Mouse (Mus musculus): Measurements from ENCODE around the gene Zfp94. TPM values are rescaled to one million over a fixed set of nuclear protein-coding genes. Genes with fewer than 3 reads are reported as not detected.

Gene Zfp94
- total RNA-seq, 1 experiment = 5.4 TPM

- H3K9ac ChIP-seq (ENCODE audit: insufficient read depth, low read depth, low read length, poor library complexity, severe bottlenecking) = peak within 1 kb of the TSS; percentile 84
- in situ Hi-C loops (cut with MboI; ENCODE audit: low sequenced_read_pairs in 2 of 2, unreplicated experiment in 2 of 2) = no loop called here
- no peaks in the 10 kb centered on the region for H3K9me3 ChIP-seq (ENCODE audit: control insufficient read depth, insufficient read depth, low read depth, low read length)
- H3K4me1 ChIP-seq (ENCODE audit: control insufficient read depth in 2 of 2, insufficient read depth in 2 of 2, low read length in 2 of 2, poor library complexity in 1 of 2) = peaks cover 0 to 4% of the 10 kb centered on the region in 2 experiments; a peak in 2 of 4 replicates
- TF ChIP-seq ZC3H11A (IDR thresholded peaks at IDR 0.05; ENCODE audit: borderline replicate concordance, low read depth, low read length) = no peak
- peak; percentile 63; the same call in 1 of the 2 replicates for TF ChIP-seq ZNF384 (IDR thresholded peaks at IDR 0.05; ENCODE audit: low read depth, low read length)
- TF ChIP-seq MAFK (IDR thresholded peaks at IDR 0.05; ENCODE audit: insufficient read depth, low read depth, low read length) = no peak
- peak; percentile 90 for TF ChIP-seq HCFC1 (IDR thresholded peaks at IDR 0.05; ENCODE audit: borderline replicate concordance, insufficient read depth, low read length)
- TF ChIP-seq CHD2 (IDR thresholded peaks at IDR 0.05; ENCODE audit: low read depth, low read length) = no peak
- peaks cover 5% of the 10 kb centered on the region for H3K36me3 ChIP-seq (ENCODE audit: control insufficient read depth, insufficient read depth, low read length, poor library complexity, severe bottlenecking)
- no peak for DNase-seq (ENCODE audit: low read depth, low spot score)
- peak within 1 kb of the TSS; percentile 74 to 82 for H3K4me3 ChIP-seq (ENCODE audit: insufficient read depth in 1 of 2, low read depth in 1 of 2, low read length in 2 of 2, poor library complexity in 1 of 2, severe bottlenecking in 1 of 2)
- H3K27ac ChIP-seq (ENCODE audit: insufficient read depth, low read depth, low read length, poor library complexity, severe bottlenecking) = peak within 1 kb of the TSS; percentile 48; the same call in 1 of the 2 replicates
These were observed 46.2 kb downstream of the Zfp94 start, which contains the start of gene Zfp93 for GRCm38 (mm10) chr7:24270288-24270672. Gene Zfp93 (plus strand): TSS chr7:24270420.

DNA sequence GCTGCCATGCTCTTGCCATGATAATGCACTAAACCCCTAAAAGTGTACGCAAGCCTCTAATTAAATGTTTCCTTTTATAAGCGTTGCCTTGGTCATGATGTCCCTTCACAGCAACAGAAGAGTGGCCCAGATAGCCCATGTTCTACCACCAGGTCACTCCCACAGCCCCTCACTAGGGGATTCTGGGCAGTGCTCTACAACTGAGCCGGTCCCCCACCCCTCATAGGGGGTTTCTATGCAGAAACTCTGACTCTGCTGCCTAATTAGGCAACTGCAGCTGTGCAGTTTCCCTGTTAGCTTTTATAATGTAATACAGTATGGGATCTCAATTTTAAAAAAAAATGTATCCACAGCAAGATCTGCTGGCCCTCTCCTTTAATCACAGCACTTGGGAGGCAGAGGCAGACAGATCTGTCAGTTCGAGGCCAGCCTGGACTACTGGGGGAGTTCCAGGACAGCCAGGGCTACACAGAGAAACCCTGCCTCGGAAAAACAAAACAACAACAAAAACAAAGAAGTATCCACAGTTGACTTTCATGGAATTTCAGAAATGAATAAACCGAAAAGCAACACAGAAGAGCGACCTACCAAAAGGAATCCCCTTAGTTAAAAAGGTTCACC is 46.7 kb downstream of the Zfp94 start:
- in situ Hi-C loops (cut with MboI; ENCODE audit: low sequenced_read_pairs in 2 of 2, unreplicated experiment in 2 of 2) = no loop called here
- no peak overlapping the region for H3K9ac ChIP-seq (ENCODE audit: insufficient read depth, low read depth, low read length, poor library complexity, severe bottlenecking)
- TF ChIP-seq ZC3H11A (IDR thresholded peaks at IDR 0.05; ENCODE audit: borderline replicate concordance, low read depth, low read length) (no peak), ZNF384 (IDR thresholded peaks at IDR 0.05; ENCODE audit: low read depth, low read length) (no peak), MAFK (IDR thresholded peaks at IDR 0.05; ENCODE audit: insufficient read depth, low read depth, low read length) (no peak), HCFC1 (IDR thresholded peaks at IDR 0.05; ENCODE audit: borderline replicate concordance, insufficient read depth, low read length) (no peak), CHD2 (IDR thresholded peaks at IDR 0.05; ENCODE audit: low read depth, low read length) (no peak)
- H3K36me3 ChIP-seq (ENCODE audit: control insufficient read depth, insufficient read depth, low read length, poor library complexity, severe bottlenecking) = peaks cover under 1% of the 10 kb centered on the region
- peaks cover 0 to 4% of the 10 kb centered on the region in 2 experiments; a peak in 2 of 4 replicates for H3K4me1 ChIP-seq (ENCODE audit: control insufficient read depth in 2 of 2, insufficient read depth in 2 of 2, low read length in 2 of 2, poor library complexity in 1 of 2)
- H3K27ac ChIP-seq (ENCODE audit: insufficient read depth, low read depth, low read length, poor library complexity, severe bottlenecking) = no peak overlapping the region
- no peaks in the 10 kb centered on the region for H3K9me3 ChIP-seq (ENCODE audit: control insufficient read depth, insufficient read depth, low read depth, low read length)
- no peak overlapping the region for H3K4me3 ChIP-seq (ENCODE audit: insufficient read depth in 1 of 2, low read depth in 1 of 2, low read length in 2 of 2, poor library complexity in 1 of 2, severe bottlenecking in 1 of 2)
- no peak for DNase-seq (ENCODE audit: low read depth, low spot score)

GRCm38 (mm10) chr7:24269256-24269655 is 47.2 kb downstream of the Zfp94 start:
- in situ Hi-C loops (cut with MboI; ENCODE audit: low sequenced_read_pairs in 2 of 2, unreplicated experiment in 2 of 2) = no loop called here
- H3K9me3 ChIP-seq (ENCODE audit: control insufficient read depth, insufficient read depth, low read depth, low read length) = no peaks in the 10 kb centered on the region
- peak overlapping the region; percentile 71; the same call in 1 of the 2 replicates for H3K27ac ChIP-seq (ENCODE audit: insufficient read depth, low read depth, low read length, poor library complexity, severe bottlenecking)
- H3K36me3 ChIP-seq (ENCODE audit: control insufficient read depth, insufficient read depth, low read length, poor library complexity, severe bottlenecking) = no peaks in the 10 kb centered on the region
- TF ChIP-seq ZC3H11A (IDR thresholded peaks at IDR 0.05; ENCODE audit: borderline replicate concordance, low read depth, low read length) = no peak
- TF ChIP-seq MAFK (IDR thresholded peaks at IDR 0.05; ENCODE audit: insufficient read depth, low read depth, low read length) = peak; percentile 32; the same call in 1 of the 2 replicates
- no peak for TF ChIP-seq ZNF384 (IDR thresholded peaks at IDR 0.05; ENCODE audit: low read depth, low read length)
- no peak overlapping the region for H3K9ac ChIP-seq (ENCODE audit: insufficient read depth, low read depth, low read length, poor library complexity, severe bottlenecking)
- peaks cover 0 to 4% of the 10 kb centered on the region in 2 experiments; a peak in 2 of 4 replicates for H3K4me1 ChIP-seq (ENCODE audit: control insufficient read depth in 2 of 2, insufficient read depth in 2 of 2, low read length in 2 of 2, poor library complexity in 1 of 2)
- H3K4me3 ChIP-seq (ENCODE audit: insufficient read depth in 1 of 2, low read depth in 1 of 2, low read length in 2 of 2, poor library complexity in 1 of 2, severe bottlenecking in 1 of 2) = peak overlapping the region; percentile 51 to 67; a peak in 2 of 4 replicates
- no peak for DNase-seq (ENCODE audit: low read depth, low spot score)

GRCm38 (mm10) chr7:24268176-24269155 is 48.0 kb downstream of the Zfp94 start:
- H3K27ac ChIP-seq (ENCODE audit: insufficient read depth, low read depth, low read length, poor library complexity, severe bottlenecking) = peak overlapping the region; percentile 71
- DNase-seq (ENCODE audit: low read depth, low spot score) = no peak
- in situ Hi-C loops (cut with MboI; ENCODE audit: low sequenced_read_pairs in 2 of 2, unreplicated experiment in 2 of 2) = no loop called here
- H3K4me1 ChIP-seq (ENCODE audit: control insufficient read depth in 2 of 2, insufficient read depth in 2 of 2, low read length in 2 of 2, poor library complexity in 1 of 2) = peaks cover 0 to 4% of the 10 kb centered on the region in 2 experiments; a peak in 2 of 4 replicates
- H3K36me3 ChIP-seq (ENCODE audit: control insufficient read depth, insufficient read depth, low read length, poor library complexity, severe bottlenecking) = no peaks in the 10 kb centered on the region
- peak overlapping the region; percentile 51 to 67 for H3K4me3 ChIP-seq (ENCODE audit: insufficient read depth in 1 of 2, low read depth in 1 of 2, low read length in 2 of 2, poor library complexity in 1 of 2, severe bottlenecking in 1 of 2)
- no peaks in the 10 kb centered on the region for H3K9me3 ChIP-seq (ENCODE audit: control insufficient read depth, insufficient read depth, low read depth, low read length)
- H3K9ac ChIP-seq (ENCODE audit: insufficient read depth, low read depth, low read length, poor library complexity, severe bottlenecking) = peak overlapping the region; percentile 81
- TF ChIP-seq ZNF384 (IDR thresholded peaks at IDR 0.05; ENCODE audit: low read depth, low read length) (no peak), HCFC1 (IDR thresholded peaks at IDR 0.05; ENCODE audit: borderline replicate concordance, insufficient read depth, low read length) (no peak)

Data from ES-E14 (cell line).